Comparison of ENCODE assay signal across 33 mouse cellular contexts in the genomic region with DNA sequence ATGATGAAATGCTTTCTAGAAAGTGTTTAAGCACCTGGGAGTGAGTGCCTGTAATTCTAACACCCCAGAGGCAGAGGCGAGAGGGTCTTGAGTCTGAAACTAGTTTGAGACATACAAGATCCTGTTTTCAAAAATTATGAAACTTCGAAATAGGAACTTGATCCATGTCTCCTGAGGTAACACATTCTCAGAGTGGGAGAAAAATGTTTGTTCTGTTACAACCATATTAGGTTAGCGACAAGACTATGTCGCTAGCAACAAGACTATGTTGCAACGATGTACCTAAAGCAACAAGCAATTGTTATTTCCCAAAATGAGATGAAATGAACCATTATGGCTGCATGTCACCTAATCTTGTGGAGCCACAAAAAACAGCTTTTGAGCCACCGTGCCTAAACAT. TPM values are rescaled to one million over a fixed set of nuclear protein-coding genes. Genes with fewer than 3 reads are reported as not detected.
"Had no signal": no experiment of that assay in that cellular context is flagged by ENCODE, and none has a peak within 500 bp of the region (broad histone marks: within the 10 kb centered on the region; RNA-seq: fewer than 3 reads in every experiment).

No protein-coding gene starts in this region.

- ATAC-seq: hindbrain, postnatal 0 days; intestine, embryonic 16.5 days had no signal

- H3K4me1 ChIP-seq: heart, embryonic 12.5 days; limb, embryonic 10.5 days; limb, embryonic 12.5 days had no signal

- DNase-seq: gastrocnemius, adult 2 months; gastrocnemius, postnatal 10 days; gastrocnemius, postnatal 25 days; heart, adult 18-20 months; heart, postnatal 10 days; kidney, adult 11 months; kidney, adult 2 months; kidney, adult 9 months; kidney, postnatal 14 days; kidney, postnatal 36 days; layer of hippocampus, adult 9-11 months; layer of hippocampus, postnatal 36 days; liver; liver, embryonic 13.5 days had no signal

- H3K4me3 ChIP-seq: gastrocnemius, adult 2 months; heart, embryonic 10.5 days; heart, embryonic 12.5 days; hindbrain, embryonic 15.5 days; kidney, embryonic 15.5 days; left cerebral cortex, adult 2 months; limb, embryonic 10.5 days; limb, embryonic 12.5 days; liver, embryonic 13.5 days had no signal

- H3K9ac ChIP-seq: heart, embryonic 12.5 days; hindbrain, embryonic 15.5 days; kidney, embryonic 15.5 days; limb, embryonic 12.5 days; liver, embryonic 13.5 days had no signal

- H3K4me2 ChIP-seq: heart, embryonic 12.5 days; hindbrain, embryonic 15.5 days; kidney, embryonic 15.5 days; limb, embryonic 12.5 days; liver, embryonic 11.5 days; liver, embryonic 13.5 days had no signal

- H3K27ac ChIP-seq: gastrocnemius, adult 2 months; heart, embryonic 10.5 days; hindbrain, embryonic 15.5 days; hindbrain, postnatal 0 days; kidney, embryonic 15.5 days; kidney, postnatal 0 days; left cerebral cortex, adult 2 months; limb, embryonic 10.5 days; limb, embryonic 12.5 days; liver, embryonic 13.5 days had no signal

- H3K36me3 ChIP-seq: heart, embryonic 10.5 days; heart, embryonic 12.5 days; hindbrain, embryonic 15.5 days; kidney, embryonic 15.5 days; limb, embryonic 10.5 days; limb, embryonic 12.5 days; liver, embryonic 13.5 days had no signal

- H3K27me3 ChIP-seq: heart, embryonic 12.5 days; hindbrain, embryonic 15.5 days; kidney, embryonic 15.5 days; limb, embryonic 12.5 days; liver, embryonic 13.5 days had no signal

- H3K9me3 ChIP-seq: heart, embryonic 10.5 days; heart, embryonic 12.5 days; hindbrain, embryonic 15.5 days; kidney, embryonic 15.5 days; limb, embryonic 10.5 days; limb, embryonic 12.5 days; liver, embryonic 13.5 days had no signal

RNA-seq across cellular contexts. Expression of gene Wdr95, which starts 43.0 kb away (rescaled TPM):
- total RNA-seq: gastrocnemius, postnatal 25 days; heart, adult 18-20 months; heart, adult 8-10 months; heart, postnatal 10 days; heart, postnatal 25 days; hematopoietic stem cell, adult 5-6 weeks; hindbrain, postnatal 0 days had no signal
- polyA plus RNA-seq: heart, embryonic 10.5 days; heart, embryonic 14.5 days; hindbrain, embryonic 11.5 days; intestine, embryonic 16.5 days; kidney, embryonic 15.5 days; large intestine, adult 2 months; limb, embryonic 10.5 days; limb, embryonic 12.5 days; liver, embryonic 11.5 days; liver, embryonic 13.5 days had no signal

RNA-seq across cellular contexts. Expression of gene Tex26, which starts 46.0 kb away (rescaled TPM):
- total RNA-seq: gastrocnemius, adult 2 months; gastrocnemius, postnatal 25 days; heart, adult 18-20 months; heart, adult 8-10 months; heart, postnatal 10 days; heart, postnatal 25 days; hematopoietic stem cell, adult 5-6 weeks; layer of hippocampus, adult 18-20 months; left cerebral cortex, postnatal 14 days had no signal
- polyA plus RNA-seq: kidney, adult 2 months; large intestine, adult 2 months had no signal
